Mouse (Mus musculus): ENCODE measurements at regions not wholly inside any gene's neighbourhood (a gene's known extent, or its start where the extent isn't known, plus 50 kb on each side); places are given as distances from the start of the nearest gene placed in this dataset.

GRCm38 (mm10) chr3:54592655-54593428 lies 99.8 kb upstream of the Supt20 start:
- TF ChIP-seq EP300 (optimal IDR thresholded peaks at IDR 0.05) (no peak), CTCF (IDR thresholded peaks at IDR 0.05; ENCODE audit: low read depth) (no peak)
